Mouse (Mus musculus) spleen, adult 12 weeks (tissue): ENCODE measurements around the gene Eno1.
"Not testable (repeated sequence)": the region's sequence is repeated elsewhere in the genome, so short reads cannot be mapped to it uniquely, and the experiment has no call there.

Experiments
- DNase-seq: peaks from one replicate; pipeline ENCODE4 v3.0.0; 2022; ENCODE audit warnings: low spot score

The Eno1 gene

GRCm38 (mm10) chr4:150281018-150281761, 44.7 kb downstream of the Eno1 start, which contains the start of gene Rere:
TSS of gene Rere (plus strand) at chr4:150281646.
- DNase-seq = peak; percentile 98

GRCm38 (mm10) chr4:150281891-150282630, 45.5 kb downstream of the Eno1 start:
- no peak for DNase-seq

- DNase-seq = no peak
Measured at GRCm38 (mm10) chr4:150282631-150283334, 46.3 kb downstream of the Eno1 start.

- no peak for DNase-seq
Measured at GRCm38 (mm10) chr4:150283335-150283638, 46.8 kb downstream of the Eno1 start.

- DNase-seq = no peak
Measured at GRCm38 (mm10) chr4:150283993-150284392, 47.5 kb downstream of the Eno1 start.

GRCm38 (mm10) chr4:150286980-150287379, 50.5 kb downstream of the Eno1 start:
- DNase-seq = no peak

- DNase-seq = not testable (repeated sequence)
Measured at GRCm38 (mm10) chr4:150287463-150287862, 50.9 kb downstream of the Eno1 start.

GRCm38 (mm10) chr4:150291900-150292299, 55.4 kb downstream of the Eno1 start:
- no peak for DNase-seq

- no peak for DNase-seq
Measured at GRCm38 (mm10) chr4:150294870-150295269, 58.3 kb downstream of the Eno1 start.

- DNase-seq = no peak
Measured at GRCm38 (mm10) chr4:150295966-150296365, 59.4 kb downstream of the Eno1 start.
